Mouse (Mus musculus) brain, embryonic 14.5 days (tissue): Measurements from ENCODE around the gene Camk2g.

Experiments used
- CTCF ChIP-seq: fragments of 200-500 bp; IDR thresholded peaks from 2 replicates; pipeline ENCODE4 v1.5.1; 2012; ENCODE audit warnings: inconsistent platforms, mild to moderate bottlenecking, moderate library complexity, borderline replicate concordance; ENCODE audit not compliant: insufficient read depth, insufficient read length; ENCODE audit errors: extremely low read depth
- POLR2A ChIP-seq: fragments of 200-500 bp; IDR thresholded peaks from 2 replicates; pipeline ENCODE4 v1.6.1; 2012; ENCODE audit warnings: mild to moderate bottlenecking, inconsistent platforms, borderline replicate concordance; ENCODE audit not compliant: poor library complexity, insufficient read depth, insufficient read length, severe bottlenecking; ENCODE audit errors: extremely low read depth

GRCm38 (mm10) chr14:20693589-20694101 is 100.2 kb downstream of the Camk2g start:
- TF ChIP-seq CTCF (no peak), POLR2A (no peak)
